Mouse (Mus musculus) G1E-ER4 (cell line): ENCODE data around the gene Luc7l3. TPM values are rescaled to one million over a fixed set of nuclear protein-coding genes. Genes with fewer than 3 reads are reported as not detected.

ENCODE experiments used
- GATA1 ChIP-seq: IDR thresholded peaks from one replicate; pipeline ENCODE4 v1.8.0; 2012; ENCODE audit warnings: low read length, inconsistent platforms
- polyA plus RNA-seq: library from polyadenylated mRNA; stranded (reverse); fragments of >175 nt; gene quantifications from 2 replicates; pipeline ENCODE4 v1.2.3, GENCODE M21; 2012

Gene Luc7l3
- polyA plus RNA-seq, 1 experiment: 34.4 TPM

DNA sequence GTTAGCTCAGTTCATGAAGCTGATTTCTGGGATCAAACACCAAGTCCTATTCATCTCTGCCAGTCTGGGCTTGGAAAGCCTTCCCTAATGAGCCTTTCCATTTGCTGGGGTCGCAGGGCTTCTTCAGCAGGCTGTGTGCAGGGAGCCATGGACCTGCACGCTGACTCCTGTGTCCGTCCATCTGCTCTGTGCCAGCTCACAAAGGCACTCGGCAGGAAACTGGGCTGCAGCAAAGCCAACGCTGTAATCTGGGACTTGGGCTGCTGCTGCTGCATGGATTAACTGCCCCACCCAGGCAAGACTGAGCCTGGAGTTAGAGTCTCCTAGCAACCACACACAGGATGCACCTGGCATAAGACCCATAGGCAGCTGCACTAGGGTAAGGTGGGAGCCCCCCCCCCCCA is 22.2 kb upstream of the Luc7l3 start:
- no peak for TF ChIP-seq GATA1

GRCm38 (mm10) chr11:94342114-94342905 is 20.5 kb upstream of the Luc7l3 start:
- no peak for TF ChIP-seq GATA1

- no peak for TF ChIP-seq GATA1
Measured at GRCm38 (mm10) chr11:94340948-94341933, 19.5 kb upstream of the Luc7l3 start.

- TF ChIP-seq GATA1: no peak
Measured at GRCm38 (mm10) chr11:94339732-94340585, 18.2 kb upstream of the Luc7l3 start.

- no peak for TF ChIP-seq GATA1
Measured at GRCm38 (mm10) chr11:94338347-94338746, 16.6 kb upstream of the Luc7l3 start.

- no peak for TF ChIP-seq GATA1
Measured at GRCm38 (mm10) chr11:94336551-94336950, 14.8 kb upstream of the Luc7l3 start.

DNA sequence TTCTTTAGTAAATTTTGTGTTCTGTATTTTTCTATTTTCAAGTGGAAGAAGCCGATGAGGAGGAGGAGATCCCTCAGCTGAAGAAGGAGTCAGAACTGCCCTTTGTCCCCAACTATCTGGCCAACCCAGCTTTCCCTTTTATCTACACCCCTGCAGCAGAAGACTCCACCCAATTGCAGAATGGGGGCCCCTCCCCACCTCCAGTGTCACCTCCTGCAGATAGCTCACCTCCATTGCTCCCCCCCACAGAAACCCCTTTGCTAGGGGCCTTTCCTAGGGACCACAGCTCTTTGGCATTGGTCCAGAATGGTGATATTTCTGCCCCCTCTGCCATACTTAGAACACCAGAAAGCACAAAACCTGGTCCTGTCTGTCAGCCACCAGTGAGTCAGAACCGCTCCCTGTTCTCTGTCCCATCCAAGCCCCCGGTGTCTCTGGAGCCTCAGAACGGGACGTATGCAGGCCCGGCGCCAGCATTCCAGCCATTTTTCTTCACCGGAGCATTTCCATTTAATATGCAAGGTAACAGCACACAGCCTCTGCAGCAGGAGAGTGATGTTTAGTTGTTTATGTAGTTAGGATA is 12.7 kb upstream of the Luc7l3 start:
- no peak for TF ChIP-seq GATA1

DNA sequence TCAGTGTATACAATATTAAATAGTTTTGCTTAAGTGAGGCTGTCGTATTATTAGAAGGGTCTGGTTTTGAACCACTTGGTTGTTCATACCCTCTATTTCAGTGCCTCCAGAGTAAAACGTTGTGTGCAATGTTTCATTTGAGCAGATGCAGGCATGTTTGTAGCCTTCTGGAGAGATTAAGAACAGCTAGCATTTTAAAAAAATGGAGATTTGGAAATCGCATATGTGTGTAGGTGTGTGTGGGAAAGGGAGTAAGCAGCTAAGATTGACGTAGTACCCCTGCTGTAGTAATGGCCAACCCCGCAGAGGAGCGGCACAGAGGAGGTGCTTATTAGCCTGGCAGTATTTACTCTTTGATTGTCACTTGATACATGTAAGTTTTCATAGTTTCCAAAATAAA is 10.9 kb upstream of the Luc7l3 start:
- no peak for TF ChIP-seq GATA1

- TF ChIP-seq GATA1: no peak
Measured at GRCm38 (mm10) chr11:94330211-94330610, 8.4 kb upstream of the Luc7l3 start.

- no peak for TF ChIP-seq GATA1
Measured at GRCm38 (mm10) chr11:94329270-94329891, 7.6 kb upstream of the Luc7l3 start.

DNA sequence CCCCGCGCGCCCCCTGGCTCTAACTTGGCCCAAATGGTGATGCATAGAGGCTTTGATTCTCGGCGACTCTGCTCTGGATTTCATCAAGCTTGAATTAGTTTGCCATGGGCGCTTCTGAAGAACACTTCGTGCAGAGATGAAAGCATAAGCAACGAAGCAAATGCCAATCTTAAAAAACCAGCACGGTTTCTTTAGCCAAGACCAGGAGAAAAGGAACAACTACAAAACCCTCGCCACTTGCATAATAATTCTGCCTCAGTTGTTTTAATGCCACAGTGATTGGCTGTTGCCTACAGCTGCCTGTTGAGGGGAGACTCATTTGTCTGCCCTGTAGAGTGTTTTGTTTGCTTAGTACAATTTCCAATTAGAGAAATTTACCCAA is 6.8 kb upstream of the Luc7l3 start:
- no peak for TF ChIP-seq GATA1

GRCm38 (mm10) chr11:94327693-94328643 is 6.2 kb upstream of the Luc7l3 start, which contains the start of gene Ankrd40:
Gene Ankrd40, plus strand, starts transcription at chr11:94328001.
- TF ChIP-seq GATA1: no peak

- TF ChIP-seq GATA1: no peak
Measured at GRCm38 (mm10) chr11:94326961-94327411, 5.2 kb upstream of the Luc7l3 start.
